Mouse (Mus musculus): ENCODE data around the gene Hmx1. TPM values are rescaled to one million over a fixed set of nuclear protein-coding genes. Genes with fewer than 3 reads are reported as not detected.

Hmx1 gene
- not detected for polyA plus RNA-seq (2015; fragmentation: Illumina TruSeq; extraction: RNeasy Lipid Tissue Mini Kit (QIAGEN cat#74804); ENCODE audit: low read depth, low replicate concordance)

GRCm38 (mm10) chr5:35388491-35389111 is at the start of gene Hmx1:
TSS of gene Hmx1 (plus strand) at chr5:35389108.

Other genes with a start within 250 kb of the Hmx1 start
- 10.7 TPM for gene Adra2c, start 110.8 kb upstream of the Hmx1 start, polyA plus RNA-seq (2015; fragmentation: Illumina TruSeq; extraction: RNeasy Lipid Tissue Mini Kit (QIAGEN cat#74804); ENCODE audit: low read depth, low replicate concordance)
- gene Cpz, start 136.6 kb downstream of the Hmx1 start, polyA plus RNA-seq (2015; fragmentation: Illumina TruSeq; extraction: RNeasy Lipid Tissue Mini Kit (QIAGEN cat#74804); ENCODE audit: low read depth, low replicate concordance) = 0.25 TPM
- gene Trmt44, start 186.0 kb downstream of the Hmx1 start, polyA plus RNA-seq (2015; fragmentation: Illumina TruSeq; extraction: RNeasy Lipid Tissue Mini Kit (QIAGEN cat#74804); ENCODE audit: low read depth, low replicate concordance) = 4.0 TPM
- gene Acox3, start 193.9 kb downstream of the Hmx1 start, polyA plus RNA-seq (2015; fragmentation: Illumina TruSeq; extraction: RNeasy Lipid Tissue Mini Kit (QIAGEN cat#74804); ENCODE audit: low read depth, low replicate concordance) = 25.8 TPM